Mouse (Mus musculus): ENCODE measurements at regions not wholly inside any gene's neighbourhood (a gene's known extent, or its start where the extent isn't known, plus 50 kb on each side); places are given as distances from the start of the nearest gene placed in this dataset.

DNA sequence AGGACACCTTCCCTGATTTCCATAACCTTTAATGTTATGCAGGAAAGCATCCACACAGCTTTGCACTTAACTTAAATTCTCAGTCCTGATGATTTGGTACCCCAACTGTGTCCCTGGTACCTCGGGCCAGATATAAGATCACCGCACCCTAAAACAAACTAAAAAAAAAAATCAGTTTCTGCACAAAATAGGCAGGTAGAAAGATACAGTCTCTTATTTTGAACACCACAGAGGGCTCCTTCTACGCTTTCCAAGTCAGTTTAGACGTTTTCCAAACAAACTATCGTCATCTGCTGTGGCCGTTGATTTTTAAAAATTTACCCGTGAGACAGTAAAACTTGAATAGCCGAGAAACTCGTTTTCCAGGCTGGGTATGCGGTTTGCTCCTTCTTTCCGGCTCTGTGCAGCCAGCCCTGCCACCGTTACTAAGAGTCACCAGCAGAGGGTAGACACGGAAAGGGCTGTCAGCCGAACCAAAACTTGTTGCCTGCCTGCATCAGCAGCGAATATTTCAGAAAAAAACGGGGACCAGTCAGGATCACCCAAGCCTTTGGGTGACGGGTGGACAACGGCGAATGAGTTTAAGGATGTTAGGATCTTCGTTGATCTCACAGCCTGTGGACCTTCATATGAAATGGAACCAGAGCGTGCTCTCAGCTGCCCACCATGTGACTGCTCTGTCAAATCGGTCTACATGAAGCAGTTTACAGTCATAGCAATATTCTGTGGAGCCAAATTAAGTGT, 74.4 kb upstream of the Gpc5 start:
- no peaks in the 10 kb centered on the region for H3K4me1 ChIP-seq
- no peaks in the 10 kb centered on the region for H3K27me3 ChIP-seq (replicated peaks)
- peak overlapping the region; percentile 73 for H3K9ac ChIP-seq
- H3K4me3 ChIP-seq, result peak overlapping the region; percentile 51
- no peaks in the 10 kb centered on the region for H3K9me3 ChIP-seq
- WGBS, result 20% methylated on average over 22 of the region's 22 CpGs
- peak overlapping the region; percentile 71 for H3K4me2 ChIP-seq
- H3K27ac ChIP-seq (replicated peaks), result no peak overlapping the region
- ATAC-seq (ENCODE audit: extremely low read depth, insufficient number of reproducible peaks, low FRiP score, low TSS enrichment), result no peak; the same call in 1 of the 2 replicates
- no peaks in the 10 kb centered on the region for H3K36me3 ChIP-seq

DNA sequence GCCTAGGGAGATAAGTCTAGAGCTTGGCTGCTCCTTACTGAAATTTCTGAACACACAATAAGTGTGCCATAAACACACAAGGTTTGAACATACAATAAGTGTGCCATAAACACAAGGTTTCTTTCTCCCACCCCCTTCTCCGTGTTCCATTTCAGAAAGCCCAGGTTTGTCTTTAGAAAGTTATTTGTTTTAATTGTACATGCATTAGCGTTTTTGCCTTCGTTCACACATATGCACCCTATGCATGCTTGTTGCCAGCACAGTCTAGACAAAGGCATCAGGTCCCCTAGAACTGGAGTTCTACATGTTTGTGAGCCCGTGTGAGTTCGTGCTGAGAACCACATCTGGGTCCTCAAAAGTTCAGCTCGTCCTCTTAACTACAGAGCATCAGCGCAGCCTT, 64.0 kb upstream of the Gpc5 start:
- Histone ChIP-seq H3K9me3 (no peaks in the 10 kb centered on the region), H3K27ac (replicated peaks) (no peak overlapping the region), H3K9ac (no peak overlapping the region), H3K4me1 (no peaks in the 10 kb centered on the region), H3K36me3 (no peaks in the 10 kb centered on the region), H3K4me2 (no peak overlapping the region), H3K4me3 (no peak overlapping the region), H3K27me3 (replicated peaks) (no peaks in the 10 kb centered on the region)
- WGBS, result 84% methylated on average over 7 of the region's 7 CpGs
- no peak for ATAC-seq (ENCODE audit: extremely low read depth, insufficient number of reproducible peaks, low FRiP score, low TSS enrichment)

DNA sequence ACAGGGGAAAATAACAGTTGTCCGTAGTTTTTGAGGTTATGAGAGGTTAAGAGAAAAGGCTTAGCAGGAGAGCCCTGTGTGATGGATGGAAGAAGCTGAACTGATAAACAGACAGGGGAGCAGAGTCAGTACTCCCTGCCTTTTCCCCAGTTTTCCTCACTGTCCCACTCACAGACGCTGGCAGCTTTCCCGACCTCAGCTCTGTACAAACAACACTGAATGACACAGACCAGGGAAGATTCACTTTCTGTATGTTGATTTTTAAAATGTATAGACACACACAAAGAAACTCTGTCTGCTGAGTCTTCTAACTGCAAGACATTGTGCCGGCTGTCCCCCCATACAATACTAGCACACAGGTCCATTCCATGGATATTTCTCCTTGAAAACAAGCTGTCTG, 60.3 kb upstream of the Gpc5 start:
- H3K27me3 ChIP-seq (replicated peaks), result no peaks in the 10 kb centered on the region
- no peak overlapping the region for H3K27ac ChIP-seq (replicated peaks)
- whole genome bisulfite sequencing, result 62% methylated on average over 4 of the region's 4 CpGs
- no peak for ATAC-seq (ENCODE audit: extremely low read depth, insufficient number of reproducible peaks, low FRiP score, low TSS enrichment)
- no peak overlapping the region for H3K4me2 ChIP-seq
- H3K36me3 ChIP-seq, result no peaks in the 10 kb centered on the region
- H3K9ac ChIP-seq, result no peak overlapping the region
- H3K9me3 ChIP-seq, result no peaks in the 10 kb centered on the region
- no peaks in the 10 kb centered on the region for H3K4me1 ChIP-seq
- H3K4me3 ChIP-seq, result no peak overlapping the region

DNA sequence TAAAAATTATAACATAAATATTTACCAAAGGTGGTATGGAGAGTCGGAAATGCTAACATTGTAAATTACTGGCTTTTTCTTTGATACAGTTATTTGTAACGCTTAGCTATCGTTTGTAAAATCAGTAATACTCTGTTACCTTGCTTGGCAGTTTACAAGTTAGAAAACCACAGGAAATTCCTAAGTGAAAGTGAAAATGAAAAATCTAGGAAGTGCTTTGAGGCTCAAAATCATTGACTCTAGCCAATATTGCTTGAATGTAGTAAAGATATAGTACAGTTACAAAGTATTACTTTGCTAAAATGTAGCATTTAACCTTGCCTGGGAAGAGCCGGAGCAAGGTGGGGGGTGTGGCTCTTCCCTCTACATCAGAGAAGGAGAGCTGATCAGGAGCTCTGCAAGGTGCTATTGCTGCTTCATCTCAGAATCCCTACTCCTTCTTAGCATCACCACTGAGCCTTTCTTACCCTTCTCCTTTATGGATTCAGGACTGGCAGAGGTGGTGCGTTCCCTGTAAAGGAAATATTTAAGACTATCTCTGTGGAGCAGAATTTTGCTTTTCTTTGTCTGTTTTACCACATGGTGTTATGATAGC, 58.5 kb upstream of the Gpc5 start:
- H3K9ac ChIP-seq, result no peak overlapping the region
- H3K4me2 ChIP-seq, result no peak overlapping the region
- H3K4me1 ChIP-seq, result no peaks in the 10 kb centered on the region
- H3K9me3 ChIP-seq, result no peaks in the 10 kb centered on the region
- H3K4me3 ChIP-seq, result no peak overlapping the region
- no peaks in the 10 kb centered on the region for H3K36me3 ChIP-seq
- ATAC-seq (ENCODE audit: extremely low read depth, insufficient number of reproducible peaks, low FRiP score, low TSS enrichment), result no peak
- WGBS, result 81% methylated on average over 5 of the region's 5 CpGs
- no peaks in the 10 kb centered on the region for H3K27me3 ChIP-seq (replicated peaks)
- no peak overlapping the region for H3K27ac ChIP-seq (replicated peaks)

DNA sequence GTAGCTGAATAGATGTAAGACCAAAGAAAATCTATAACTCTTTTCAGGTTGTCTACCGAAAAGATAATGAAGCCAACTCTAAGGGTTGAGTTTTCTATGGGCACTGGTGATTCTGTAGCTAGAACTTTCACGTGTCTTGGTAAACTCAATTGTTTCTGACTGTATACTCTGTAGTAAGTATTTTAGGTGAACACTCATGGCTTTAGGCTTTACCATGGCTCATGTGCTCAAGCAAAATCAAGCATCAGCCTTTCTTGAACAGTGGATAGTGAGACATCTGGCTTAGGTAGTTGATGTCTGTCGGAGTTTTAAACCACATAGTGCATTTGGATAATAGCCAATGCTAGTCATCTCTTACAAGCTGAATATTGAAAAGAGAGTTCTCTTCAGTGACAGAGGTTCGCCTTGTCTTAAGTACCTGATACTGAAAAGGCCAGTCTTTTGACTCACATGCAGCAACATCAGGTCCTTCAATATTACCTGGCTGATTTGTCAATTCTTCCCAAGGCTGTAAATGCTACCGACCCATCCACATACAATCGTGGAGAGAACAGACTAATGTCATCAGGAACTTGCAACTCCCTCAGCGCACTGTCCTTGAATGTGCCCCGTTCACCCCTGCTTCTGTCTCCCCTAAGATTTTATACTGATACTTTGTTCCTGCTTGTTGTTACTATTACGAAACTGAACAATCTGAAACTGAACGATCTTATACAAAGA, 57.1 kb upstream of the Gpc5 start:
- no peak overlapping the region for H3K4me3 ChIP-seq
- 82% methylated on average over 10 of the region's 10 CpGs for WGBS
- ATAC-seq (ENCODE audit: extremely low read depth, insufficient number of reproducible peaks, low FRiP score, low TSS enrichment), result no peak

DNA sequence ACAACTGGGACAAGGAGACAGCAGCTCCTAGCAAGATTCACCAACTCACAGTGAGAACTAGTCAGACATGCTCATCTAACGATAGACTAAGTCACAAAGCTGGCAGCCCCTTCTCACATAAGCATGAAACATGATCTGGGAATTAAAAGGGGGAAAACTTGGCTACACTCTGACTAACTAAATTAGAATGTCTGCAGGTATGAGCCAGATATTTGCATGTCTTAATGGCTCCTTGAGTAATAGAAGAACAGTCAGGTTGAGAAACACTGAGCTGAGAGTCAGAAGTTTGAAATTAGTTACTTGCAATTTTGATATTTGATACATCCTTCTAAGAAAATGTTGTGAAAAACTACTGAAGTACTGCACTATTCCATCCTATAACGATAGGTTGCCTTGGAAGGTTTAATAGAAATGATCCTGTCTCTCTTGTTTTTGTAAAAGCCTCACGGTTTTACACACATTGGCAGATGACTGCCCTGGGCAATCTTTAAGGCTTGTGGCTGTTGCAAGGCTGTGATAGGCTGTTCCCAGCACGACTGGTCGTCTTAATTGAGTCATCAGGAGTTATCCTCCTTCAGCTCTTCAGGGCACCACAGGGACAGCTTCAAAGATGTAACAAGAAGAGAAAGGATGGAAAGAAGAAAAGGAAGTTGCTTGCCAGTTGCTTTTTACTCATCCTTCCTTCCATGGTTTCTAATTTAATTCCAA, 54.8 kb upstream of the Gpc5 start:
- no peak overlapping the region for H3K27ac ChIP-seq (replicated peaks)
- H3K4me2 ChIP-seq, result no peak overlapping the region
- ATAC-seq (ENCODE audit: extremely low read depth, insufficient number of reproducible peaks, low FRiP score, low TSS enrichment), result no peak
- H3K4me3 ChIP-seq, result no peak overlapping the region
- WGBS, result 51% methylated on average over 5 of the region's 5 CpGs
- no peaks in the 10 kb centered on the region for H3K27me3 ChIP-seq (replicated peaks)
- peaks cover 4% of the 10 kb centered on the region; the same call in 1 of the 2 replicates for H3K4me1 ChIP-seq
- H3K36me3 ChIP-seq, result no peaks in the 10 kb centered on the region
- H3K9ac ChIP-seq, result no peak overlapping the region
- H3K9me3 ChIP-seq, result no peaks in the 10 kb centered on the region

More for the DNA sequence above, 57.1 kb upstream of the Gpc5 start:
- Histone ChIP-seq H3K9ac (no peak overlapping the region), H3K27me3 (replicated peaks) (no peaks in the 10 kb centered on the region), H3K4me2 (no peak overlapping the region), H3K36me3 (no peaks in the 10 kb centered on the region), H3K27ac (replicated peaks) (no peak overlapping the region), H3K9me3 (no peaks in the 10 kb centered on the region), H3K4me1 (peaks cover under 1% of the 10 kb centered on the region; the same call in 1 of the 2 replicates)

DNA sequence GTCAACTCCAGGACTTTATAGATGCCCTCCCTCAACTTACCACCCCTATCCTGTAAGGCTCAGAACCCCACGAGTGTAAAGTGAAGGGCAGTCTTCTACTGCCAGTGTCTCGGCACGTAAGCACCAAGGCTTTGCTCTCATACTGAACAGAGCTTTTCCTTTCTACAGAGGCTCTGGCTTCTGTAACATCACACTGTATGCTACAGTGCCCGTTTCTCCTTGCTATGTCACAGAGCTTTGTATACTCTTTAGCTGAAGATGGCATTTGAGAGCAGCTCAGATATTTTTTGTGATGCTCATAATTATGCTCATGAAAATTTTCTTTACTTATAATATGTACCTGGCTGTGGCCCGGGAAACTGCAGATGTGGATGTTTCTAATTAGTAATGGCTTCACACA, 53.2 kb upstream of the Gpc5 start:
- Histone ChIP-seq H3K4me1 (peaks cover 18% of the 10 kb centered on the region), H3K27me3 (replicated peaks) (no peaks in the 10 kb centered on the region), H3K9me3 (no peaks in the 10 kb centered on the region), H3K4me2 (no peak overlapping the region), H3K4me3 (no peak overlapping the region), H3K9ac (no peak overlapping the region), H3K36me3 (peaks cover 10% of the 10 kb centered on the region), H3K27ac (replicated peaks) (no peak overlapping the region)
- 51% methylated on average over 5 of the region's 5 CpGs for WGBS
- no peak for ATAC-seq (ENCODE audit: extremely low read depth, insufficient number of reproducible peaks, low FRiP score, low TSS enrichment)

DNA sequence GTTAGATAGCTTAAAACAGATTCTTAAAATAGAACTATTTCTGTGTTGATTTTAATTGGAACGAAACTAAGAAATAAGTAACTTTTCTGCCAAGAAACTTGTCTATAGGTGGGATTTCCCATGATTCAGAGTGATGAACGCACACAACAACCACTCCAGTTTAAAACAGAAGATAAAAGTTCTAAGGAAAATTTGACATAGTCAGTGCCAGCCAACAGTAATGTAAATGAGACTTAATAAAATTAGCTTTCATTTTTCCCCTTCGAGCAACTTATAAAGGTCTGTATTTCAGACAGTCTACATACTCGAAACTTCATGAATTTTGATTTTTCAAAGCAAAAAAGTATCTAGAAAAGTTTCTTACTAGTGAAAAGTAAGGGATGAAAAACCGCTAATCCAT, 52.5 kb upstream of the Gpc5 start:
- WGBS, result 66% methylated on average over 5 of the region's 5 CpGs
- H3K4me3 ChIP-seq, result no peak overlapping the region
- ATAC-seq (ENCODE audit: extremely low read depth, insufficient number of reproducible peaks, low FRiP score, low TSS enrichment), result no peak
- H3K36me3 ChIP-seq, result peaks cover 17% of the 10 kb centered on the region
- peaks cover 25% of the 10 kb centered on the region for H3K4me1 ChIP-seq
- no peak overlapping the region for H3K9ac ChIP-seq
- no peak overlapping the region for H3K27ac ChIP-seq (replicated peaks)
- H3K4me2 ChIP-seq, result peak overlapping the region; percentile 97
- H3K9me3 ChIP-seq, result no peaks in the 10 kb centered on the region
- no peaks in the 10 kb centered on the region for H3K27me3 ChIP-seq (replicated peaks)

DNA sequence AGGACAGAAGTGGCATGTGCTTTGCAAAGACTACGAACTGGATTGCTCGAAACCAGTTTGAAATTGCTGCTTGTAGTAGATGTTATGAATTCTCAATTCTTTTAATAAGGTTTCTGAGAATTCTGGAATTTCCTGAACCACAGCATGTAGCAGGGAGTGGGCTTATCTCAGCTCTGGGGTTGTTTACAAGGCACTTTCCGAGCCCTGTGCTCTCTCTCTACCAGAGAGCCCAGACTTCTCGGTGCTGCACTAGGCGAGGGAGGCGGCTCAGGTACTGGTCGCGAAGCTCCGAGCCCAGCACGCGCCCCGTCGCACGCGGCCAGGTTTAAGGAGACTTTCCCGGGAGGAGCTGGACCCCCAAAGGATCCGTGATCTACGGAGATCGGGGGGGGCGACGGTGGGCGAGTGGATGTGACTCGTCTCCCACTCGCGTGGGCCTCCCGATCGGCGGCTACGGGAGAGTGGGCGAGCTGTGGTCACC, 51.9 kb upstream of the Gpc5 start:
- Histone ChIP-seq H3K9me3 (no peaks in the 10 kb centered on the region), H3K4me2 (peak overlapping the region; percentile 97), H3K4me3 (peak overlapping the region; percentile 89), H3K4me1 (peaks cover 30% of the 10 kb centered on the region), H3K9ac (peak overlapping the region; percentile 99), H3K36me3 (peaks cover 24% of the 10 kb centered on the region), H3K27me3 (replicated peaks) (no peaks in the 10 kb centered on the region), H3K27ac (replicated peaks) (peak overlapping the region; percentile 96)
- ATAC-seq (ENCODE audit: extremely low read depth, insufficient number of reproducible peaks, low FRiP score, low TSS enrichment), result no peak
- WGBS, result 3% methylated on average over 30 of the region's 30 CpGs

DNA sequence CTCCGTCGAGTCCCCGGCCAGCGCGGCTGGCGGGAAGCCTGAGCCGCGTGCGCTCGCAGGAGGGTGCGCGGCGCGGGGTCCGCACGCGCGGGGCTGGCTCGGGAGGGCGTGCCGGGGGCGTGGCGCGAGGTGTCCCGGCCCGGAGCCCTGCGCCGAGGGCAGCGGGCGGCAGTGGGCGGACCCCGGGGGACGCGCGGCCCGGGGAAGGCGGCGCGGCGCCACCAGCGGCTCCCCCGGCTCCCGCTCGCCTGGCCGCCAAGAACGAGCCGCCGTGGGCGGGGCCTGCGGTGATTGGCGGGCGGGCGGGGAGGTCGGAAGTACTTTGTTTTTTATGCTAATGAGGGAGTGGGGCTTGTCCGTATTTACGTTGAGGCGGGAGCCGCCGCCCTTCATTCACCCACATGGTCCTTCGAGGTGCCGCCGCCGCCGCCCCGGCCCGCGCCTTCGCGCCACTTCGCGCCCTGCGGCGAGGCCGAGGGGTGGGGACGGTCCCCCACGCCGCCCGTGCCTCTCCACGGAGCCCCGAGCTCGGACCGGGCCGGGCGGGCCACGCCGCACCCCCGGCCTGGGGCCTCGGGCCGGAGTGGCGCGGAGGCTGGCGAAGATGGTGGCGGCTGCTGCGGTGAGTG, 51.3 kb upstream of the Gpc5 start:
- Histone ChIP-seq H3K27me3 (replicated peaks) (no peaks in the 10 kb centered on the region), H3K9ac (peak overlapping the region; percentile 99), H3K4me1 (peaks cover 30% of the 10 kb centered on the region), H3K9me3 (no peaks in the 10 kb centered on the region), H3K4me3 (peak overlapping the region; percentile 89), H3K4me2 (peak overlapping the region; percentile 97), H3K36me3 (peaks cover 29% of the 10 kb centered on the region), H3K27ac (replicated peaks) (peak overlapping the region; percentile 96)
- under 1% methylated on average over 60 of the region's 94 CpGs for WGBS
- peak; percentile 79 for ATAC-seq (ENCODE audit: extremely low read depth, insufficient number of reproducible peaks, low FRiP score, low TSS enrichment)
